Mouse (Mus musculus): Measurements from ENCODE around the gene Rtraf. TPM values are rescaled to one million over a fixed set of nuclear protein-coding genes. Genes with fewer than 3 reads are reported as not detected.

The Rtraf gene
- polyA plus RNA-seq, 1 experiment = 10.0 TPM

- TF ChIP-seq POLR2A (IDR thresholded peaks at IDR 0.05; ENCODE audit: low read depth, low read length) = no peak
- TF ChIP-seq CTCF (IDR thresholded peaks at IDR 0.05; ENCODE audit: extremely low read depth, insufficient read depth, insufficient read length, insufficient replicate concordance) = no peak
- H3K4me1 ChIP-seq (ENCODE audit: control insufficient read depth, insufficient read depth, insufficient read length) = no peaks in the 10 kb centered on the region
- WGBS = 84% methylated on average over 6 of the region's 6 CpGs
- no peak overlapping the region for H3K27ac ChIP-seq (ENCODE audit: insufficient read depth, low read length)
- H3K4me3 ChIP-seq (ENCODE audit: extremely low read depth, insufficient read depth, insufficient read length) = no peak overlapping the region
- no peak for DNase-seq (ENCODE audit: low read depth in 1 of 2, low spot score in 2 of 2)
- H3K36me3 ChIP-seq (ENCODE audit: control insufficient read depth, insufficient read depth, low read length) = no peaks in the 10 kb centered on the region
- H3K27me3 ChIP-seq (ENCODE audit: control insufficient read depth, insufficient read depth, low read length) = no peaks in the 10 kb centered on the region
Observed at GRCm38 (mm10) chr14:19768648-19769047, 55.0 kb downstream of the Rtraf start.

GRCm38 (mm10) chr14:19766380-19766649 is 57.3 kb downstream of the Rtraf start:
- Histone ChIP-seq H3K27me3 (ENCODE audit: control insufficient read depth, insufficient read depth, low read length) (no peaks in the 10 kb centered on the region), H3K27ac (ENCODE audit: insufficient read depth, low read length) (no peak overlapping the region), H3K36me3 (ENCODE audit: control insufficient read depth, insufficient read depth, low read length) (no peaks in the 10 kb centered on the region), H3K4me1 (ENCODE audit: control insufficient read depth, insufficient read depth, insufficient read length) (no peaks in the 10 kb centered on the region), H3K4me3 (ENCODE audit: extremely low read depth, insufficient read depth, insufficient read length) (no peak overlapping the region)
- DNase-seq (ENCODE audit: low read depth in 1 of 2, low spot score in 2 of 2) = no peak
- no peak for TF ChIP-seq POLR2A (IDR thresholded peaks at IDR 0.05; ENCODE audit: low read depth, low read length)
- TF ChIP-seq CTCF (IDR thresholded peaks at IDR 0.05; ENCODE audit: extremely low read depth, insufficient read depth, insufficient read length, insufficient replicate concordance) = no peak
- WGBS = 77% methylated on average over 1 of the region's 1 CpGs

- no peaks in the 10 kb centered on the region for H3K27me3 ChIP-seq (ENCODE audit: control insufficient read depth, insufficient read depth, low read length)
- no peak overlapping the region for H3K27ac ChIP-seq (ENCODE audit: insufficient read depth, low read length)
- H3K4me3 ChIP-seq (ENCODE audit: extremely low read depth, insufficient read depth, insufficient read length) = no peak overlapping the region
- WGBS = 82% methylated on average over 9 of the region's 9 CpGs
- no peaks in the 10 kb centered on the region for H3K4me1 ChIP-seq (ENCODE audit: control insufficient read depth, insufficient read depth, insufficient read length)
- H3K36me3 ChIP-seq (ENCODE audit: control insufficient read depth, insufficient read depth, low read length) = no peaks in the 10 kb centered on the region
- TF ChIP-seq POLR2A (IDR thresholded peaks at IDR 0.05; ENCODE audit: low read depth, low read length) (no peak), CTCF (IDR thresholded peaks at IDR 0.05; ENCODE audit: extremely low read depth, insufficient read depth, insufficient read length, insufficient replicate concordance) (no peak)
- DNase-seq (ENCODE audit: low read depth in 1 of 2, low spot score in 2 of 2) = no peak
Observed at GRCm38 (mm10) chr14:19765539-19766379, 57.9 kb downstream of the Rtraf start.

DNA sequence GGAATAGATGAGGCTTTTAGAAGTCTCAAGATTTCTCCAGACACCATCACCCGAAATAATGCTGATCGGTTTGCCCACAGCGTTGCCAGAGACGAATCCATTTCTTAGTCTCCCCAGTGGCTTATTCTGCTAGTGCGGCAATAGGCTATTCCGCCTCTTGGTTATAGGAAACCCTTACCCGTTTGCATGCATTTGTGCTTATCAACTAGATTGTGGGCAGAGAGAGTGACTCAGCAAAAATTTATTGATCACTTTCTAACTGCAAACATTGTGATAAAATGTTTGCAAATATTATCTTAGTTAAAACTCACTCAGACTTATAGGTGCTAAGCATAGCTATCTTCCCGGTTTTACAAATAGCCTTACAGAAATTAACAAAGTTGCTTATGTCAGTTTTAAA is 59.3 kb downstream of the Rtraf start:
- 79% methylated on average over 8 of the region's 8 CpGs for WGBS
- no peak for TF ChIP-seq CTCF (IDR thresholded peaks at IDR 0.05; ENCODE audit: extremely low read depth, insufficient read depth, insufficient read length, insufficient replicate concordance)
- TF ChIP-seq POLR2A (IDR thresholded peaks at IDR 0.05; ENCODE audit: low read depth, low read length) = no peak
- no peak overlapping the region for H3K27ac ChIP-seq (ENCODE audit: insufficient read depth, low read length)
- H3K4me1 ChIP-seq (ENCODE audit: control insufficient read depth, insufficient read depth, insufficient read length) = no peaks in the 10 kb centered on the region
- no peak for DNase-seq (ENCODE audit: low read depth in 1 of 2, low spot score in 2 of 2)
- no peaks in the 10 kb centered on the region for H3K27me3 ChIP-seq (ENCODE audit: control insufficient read depth, insufficient read depth, low read length)
- no peaks in the 10 kb centered on the region for H3K36me3 ChIP-seq (ENCODE audit: control insufficient read depth, insufficient read depth, low read length)
- H3K4me3 ChIP-seq (ENCODE audit: extremely low read depth, insufficient read depth, insufficient read length) = no peak overlapping the region

DNA sequence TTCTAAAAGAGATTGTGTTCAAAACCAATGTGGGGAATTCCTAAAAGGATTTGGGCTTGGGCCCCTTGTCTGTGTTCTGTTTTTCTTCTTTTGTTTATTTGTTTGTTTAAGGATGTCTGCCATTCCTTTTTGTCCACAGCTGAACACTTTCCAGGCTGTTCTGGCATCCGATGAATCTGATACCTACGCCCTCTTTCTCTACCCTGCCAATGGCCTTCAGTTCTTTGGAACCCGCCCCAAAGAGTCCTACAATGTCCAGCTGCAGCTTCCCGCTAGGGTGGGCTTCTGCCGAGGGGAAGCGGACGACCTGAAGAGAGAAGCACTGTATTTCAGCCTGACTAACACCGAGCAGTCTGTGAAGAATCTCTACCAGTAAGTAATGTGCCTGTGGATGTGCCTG is 60.1 kb downstream of the Rtraf start:
- no peak overlapping the region for H3K4me3 ChIP-seq (ENCODE audit: extremely low read depth, insufficient read depth, insufficient read length)
- WGBS = 92% methylated on average over 8 of the region's 8 CpGs
- no peak for DNase-seq (ENCODE audit: low read depth in 1 of 2, low spot score in 2 of 2)
- no peaks in the 10 kb centered on the region for H3K4me1 ChIP-seq (ENCODE audit: control insufficient read depth, insufficient read depth, insufficient read length)
- no peak overlapping the region for H3K27ac ChIP-seq (ENCODE audit: insufficient read depth, low read length)
- TF ChIP-seq POLR2A (IDR thresholded peaks at IDR 0.05; ENCODE audit: low read depth, low read length) = no peak
- no peak for TF ChIP-seq CTCF (IDR thresholded peaks at IDR 0.05; ENCODE audit: extremely low read depth, insufficient read depth, insufficient read length, insufficient replicate concordance)
- H3K27me3 ChIP-seq (ENCODE audit: control insufficient read depth, insufficient read depth, low read length) = no peaks in the 10 kb centered on the region
- no peaks in the 10 kb centered on the region for H3K36me3 ChIP-seq (ENCODE audit: control insufficient read depth, insufficient read depth, low read length)

- TF ChIP-seq CTCF (IDR thresholded peaks at IDR 0.05; ENCODE audit: extremely low read depth, insufficient read depth, insufficient read length, insufficient replicate concordance) = no peak
- H3K27me3 ChIP-seq (ENCODE audit: control insufficient read depth, insufficient read depth, low read length) = no peaks in the 10 kb centered on the region
- WGBS = 76% methylated on average over 4 of the region's 4 CpGs
- no peak for DNase-seq (ENCODE audit: low read depth in 1 of 2, low spot score in 2 of 2)
- no peak overlapping the region for H3K4me3 ChIP-seq (ENCODE audit: extremely low read depth, insufficient read depth, insufficient read length)
- no peaks in the 10 kb centered on the region for H3K4me1 ChIP-seq (ENCODE audit: control insufficient read depth, insufficient read depth, insufficient read length)
- no peak overlapping the region for H3K27ac ChIP-seq (ENCODE audit: insufficient read depth, low read length)
- H3K36me3 ChIP-seq (ENCODE audit: control insufficient read depth, insufficient read depth, low read length) = no peaks in the 10 kb centered on the region
Observed at GRCm38 (mm10) chr14:19762014-19762413, 61.6 kb downstream of the Rtraf start.

Other genes starting within 250 kb of the Rtraf start
- 0.20 TPM in 2 replicates for gene Gm2237, start 238.7 kb downstream of the Rtraf start, polyA plus RNA-seq (2012; rRNA removed)
- gene Gm5458, start 221.2 kb downstream of the Rtraf start, polyA plus RNA-seq (2012; rRNA removed) = not detected in 2 replicates
- 5.9 and 6.4 TPM in 2 replicates for gene Nid2, start 72.6 kb downstream of the Rtraf start, polyA plus RNA-seq (2012; rRNA removed)
- 25.1 and 34.7 TPM in 2 replicates for gene Gng2, start 153.8 kb upstream of the Rtraf start, polyA plus RNA-seq (2012; rRNA removed)

All from spleen, adult 2 months (tissue).